Mouse (Mus musculus): ENCODE measurements around the gene Cebpa.

GRCm38 (mm10) chr7:35125971-35126370 is 6.9 kb downstream of the Cebpa start:
- TF ChIP-seq CTCF (IDR thresholded peaks at IDR 0.05; ENCODE audit: borderline replicate concordance, control insufficient read depth, extremely low read depth, insufficient read depth, low read length, poor library complexity) (no peak), POLR2A (IDR thresholded peaks at IDR 0.05; ENCODE audit: control insufficient read depth, extremely low read depth, insufficient read depth, low read length, poor library complexity) (no peak)
